Mouse (Mus musculus) neural tube, embryonic 11.5 days (tissue): ENCODE measurements around the gene St8sia1. TPM values are rescaled to one million over a fixed set of nuclear protein-coding genes. Genes with fewer than 3 reads are reported as not detected.

ENCODE experiments used
- ATAC-seq: fragments of 200-750 bp; cut with Nextera tagmentation; 2 replicates; pipeline ENCODE4 v1.8.0; 2017; ENCODE audit warnings: moderate number of reproducible peaks, mild to moderate bottlenecking, moderate TSS enrichment, moderate library complexity; ENCODE audit not compliant: insufficient read depth, low FRiP score, low TSS enrichment
- DNase-seq: peaks from one replicate; pipeline ENCODE4 v3.0.0-alpha.2; 2015; ENCODE audit warnings: low spot score
- H3K27ac ChIP-seq: fragments of 300-500 bp; sonication (generic); 2 replicates; pipeline ENCODE4 v1.5.1; 2014; ENCODE audit warnings: low read depth, mild to moderate bottlenecking, low read length
- H3K27me3 ChIP-seq: fragments of 300-500 bp; sonication (generic); 2 replicates; pipeline ENCODE4 v1.6.1; 2014; ENCODE audit warnings: mild to moderate bottlenecking, low read length, mixed read lengths; ENCODE audit not compliant: control insufficient read depth, insufficient read depth
- H3K36me3 ChIP-seq: fragments of 300-500 bp; sonication (generic); 2 replicates; pipeline ENCODE4 v1.6.1; 2014; ENCODE audit warnings: mild to moderate bottlenecking, low read length, moderate library complexity, mixed read lengths; ENCODE audit not compliant: control insufficient read depth, insufficient read depth
- H3K4me1 ChIP-seq: fragments of 300-500 bp; sonication (generic); 2 replicates; pipeline ENCODE4 v1.6.1; 2014; ENCODE audit warnings: low read length, mixed read lengths; ENCODE audit not compliant: control insufficient read depth, insufficient read depth
- H3K4me2 ChIP-seq: fragments of 300-500 bp; sonication (generic); 2 replicates; pipeline ENCODE4 v1.6.1; 2014; ENCODE audit warnings: low read depth, mild to moderate bottlenecking, moderate library complexity
- H3K4me3 ChIP-seq: fragments of 300-500 bp; sonication (generic); 2 replicates; pipeline ENCODE4 v1.5.1; 2014; ENCODE audit warnings: low read depth, low read length
- H3K9ac ChIP-seq: fragments of 300-500 bp; sonication (generic); 2 replicates; pipeline ENCODE4 v1.6.1; 2014; ENCODE audit warnings: mild to moderate bottlenecking, low read length
- H3K9me3 ChIP-seq: fragments of 300-500 bp; sonication (generic); 2 replicates; pipeline ENCODE4 v1.6.1; 2016; ENCODE audit warnings: low read length; ENCODE audit not compliant: control insufficient read depth
- WGBS: fragments of 180-500 bp; shearing (Covaris S2); extraction: QIAGEN DNeasy Blood & Tissue Kit; methylation state at CpG from one replicate; pipeline ENCODE4 v1.1.7; 2014; 5-methylcytosine and 5-hydroxymethylcytosine counted together
- polyA plus RNA-seq: library from polyadenylated mRNA; unstranded; fragments of >200 nt; fragmentation: Nextera tagmentation; extraction: Ambion mirVana; gene quantifications from 2 replicates; pipeline ENCODE4 v1.2.1, GENCODE M21; 2014

St8sia1 gene
- polyA plus RNA-seq, 1 experiment from 2014 or later: 10.6 TPM

- H3K4me1 ChIP-seq: no peaks in the 10 kb centered on the region; the same call in 1 of the 2 replicates
- H3K4me3 ChIP-seq: no peak overlapping the region
- H3K9me3 ChIP-seq: no peaks in the 10 kb centered on the region
- no peaks in the 10 kb centered on the region for H3K36me3 ChIP-seq
- DNase-seq (no peak), ATAC-seq (no peak)
- H3K27me3 ChIP-seq: no peaks in the 10 kb centered on the region
- no peak overlapping the region for H3K27ac ChIP-seq
- H3K9ac ChIP-seq: no peak overlapping the region
- WGBS: 68% methylated on average over 5 of the region's 5 CpGs
- no peak overlapping the region for H3K4me2 ChIP-seq
Observed at GRCm38 (mm10) chr6:142812969-142813368, 151.3 kb downstream of the St8sia1 start.

DNA sequence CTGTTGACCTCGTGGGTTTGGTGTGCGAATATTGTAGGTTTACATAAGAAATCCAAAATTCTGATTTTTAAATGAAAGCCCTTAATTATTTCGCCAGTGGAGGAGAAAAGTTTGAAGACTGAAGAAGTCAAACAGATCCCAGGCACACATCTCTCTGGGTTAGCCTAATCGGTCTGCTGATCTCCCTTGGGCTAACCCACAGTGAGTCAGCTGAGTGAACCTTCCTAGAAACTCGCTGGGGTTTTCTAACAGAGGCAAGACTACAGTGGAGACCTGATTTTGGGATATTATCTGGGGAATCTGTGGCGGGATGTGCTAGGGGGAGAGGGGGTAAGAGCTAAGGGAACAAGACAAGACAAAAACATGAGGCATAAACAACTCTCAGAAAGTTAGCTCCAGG, 154.0 kb downstream of the St8sia1 start:
- ATAC-seq: no peak
- Histone ChIP-seq H3K27ac (no peak overlapping the region), H3K9me3 (no peaks in the 10 kb centered on the region), H3K36me3 (no peaks in the 10 kb centered on the region), H3K4me3 (no peak overlapping the region), H3K4me1 (no peaks in the 10 kb centered on the region), H3K4me2 (no peak overlapping the region), H3K9ac (no peak overlapping the region), H3K27me3 (no peaks in the 10 kb centered on the region)
- 70% methylated on average over 6 of the region's 6 CpGs for WGBS
- no peak for DNase-seq

DNA sequence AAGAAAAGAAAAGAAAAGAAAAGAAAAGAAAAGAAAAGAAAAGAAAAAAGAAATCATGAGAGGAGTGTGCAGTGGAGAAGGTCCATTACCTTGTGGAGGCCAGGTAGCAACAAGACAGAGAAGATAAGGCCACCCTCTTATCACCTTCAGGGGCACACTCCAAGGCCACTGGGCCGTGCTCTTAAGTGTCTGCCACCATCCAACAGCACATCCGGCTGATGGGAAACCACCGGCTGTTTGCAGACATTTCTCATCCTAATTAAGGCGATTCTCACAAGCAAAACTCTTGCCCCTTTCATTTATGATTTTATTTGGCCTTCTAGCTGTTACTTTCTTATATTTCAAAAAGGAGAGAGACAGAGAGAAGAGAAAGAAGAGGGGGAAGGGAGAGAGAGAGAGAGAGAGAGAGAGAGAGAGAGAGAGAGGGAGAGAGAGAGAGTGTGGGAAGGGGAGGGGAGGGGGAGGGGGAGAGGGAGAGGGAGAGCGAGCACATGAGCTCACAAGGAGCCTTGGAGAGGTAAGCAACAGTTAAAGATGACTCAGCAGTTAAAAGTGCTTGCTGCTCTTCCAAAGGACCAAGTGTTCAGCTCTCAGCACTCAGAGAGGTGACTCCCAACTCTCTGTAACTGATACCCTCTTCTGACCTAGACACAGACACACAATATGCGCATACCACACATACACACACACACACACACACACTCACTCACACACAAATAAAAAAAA, 154.7 kb downstream of the St8sia1 start:
- no peak overlapping the region for H3K27ac ChIP-seq
- H3K9me3 ChIP-seq: no peaks in the 10 kb centered on the region
- H3K27me3 ChIP-seq: no peaks in the 10 kb centered on the region
- H3K9ac ChIP-seq: no peak overlapping the region
- no peaks in the 10 kb centered on the region for H3K4me1 ChIP-seq
- H3K36me3 ChIP-seq: no peaks in the 10 kb centered on the region
- WGBS: 49% methylated on average over 6 of the region's 6 CpGs
- ATAC-seq (no peak), DNase-seq (no peak)
- H3K4me3 ChIP-seq: no peak overlapping the region
- H3K4me2 ChIP-seq: no peak overlapping the region

DNA sequence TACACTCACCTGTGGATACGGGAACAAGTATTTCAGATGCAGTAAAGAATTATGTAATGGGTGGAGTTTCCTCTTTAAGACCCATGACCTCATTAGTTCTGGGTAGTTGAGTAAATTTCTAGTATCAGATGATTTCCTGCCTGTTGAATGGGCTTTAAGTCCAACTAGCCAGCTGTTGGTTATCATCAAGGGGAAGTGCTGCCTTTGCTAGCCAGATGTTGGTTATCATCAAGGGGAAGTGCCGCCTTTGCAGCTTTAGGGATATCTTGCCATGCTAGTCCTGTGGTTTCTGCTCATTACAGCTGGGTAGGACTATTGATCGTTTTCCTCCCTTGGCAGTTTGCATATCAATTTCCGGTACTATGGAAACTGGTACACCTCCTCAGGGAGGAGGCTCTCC, 157.9 kb downstream of the St8sia1 start:
- Histone ChIP-seq H3K27ac (no peak overlapping the region), H3K27me3 (no peaks in the 10 kb centered on the region), H3K4me2 (no peak overlapping the region), H3K36me3 (no peaks in the 10 kb centered on the region), H3K9ac (no peak overlapping the region), H3K9me3 (no peaks in the 10 kb centered on the region), H3K4me3 (no peak overlapping the region), H3K4me1 (no peaks in the 10 kb centered on the region)
- no peak for ATAC-seq
- WGBS: 89% methylated on average over 4 of the region's 4 CpGs
- DNase-seq: no peak

GRCm38 (mm10) chr6:142804402-142804801, 159.8 kb downstream of the St8sia1 start, which contains the start of gene Sult6b2:
Gene Sult6b2 (minus strand): TSS chr6:142804502.
- DNase-seq (no peak), ATAC-seq (no peak)
- Histone ChIP-seq H3K27ac (no peak within 1 kb of the TSS), H3K4me1 (no peaks in the 10 kb centered on the region), H3K27me3 (no peaks in the 10 kb centered on the region), H3K9ac (no peak within 1 kb of the TSS), H3K4me2 (no peak within 1 kb of the TSS), H3K9me3 (no peaks in the 10 kb centered on the region), H3K4me3 (no peak within 1 kb of the TSS), H3K36me3 (no peaks in the 10 kb centered on the region)

GRCm38 (mm10) chr6:142802617-142803525, 161.4 kb downstream of the St8sia1 start:
- Histone ChIP-seq H3K27me3 (no peaks in the 10 kb centered on the region), H3K9ac (no peak overlapping the region), H3K27ac (no peak overlapping the region), H3K4me1 (no peaks in the 10 kb centered on the region), H3K9me3 (no peaks in the 10 kb centered on the region), H3K36me3 (no peaks in the 10 kb centered on the region), H3K4me2 (no peak overlapping the region), H3K4me3 (no peak overlapping the region)
- 52% methylated on average over 11 of the region's 11 CpGs for WGBS
- no peak for ATAC-seq
- DNase-seq: no peak

- Histone ChIP-seq H3K4me1 (no peaks in the 10 kb centered on the region), H3K27ac (no peak overlapping the region), H3K9ac (no peak overlapping the region), H3K27me3 (no peaks in the 10 kb centered on the region), H3K9me3 (no peaks in the 10 kb centered on the region), H3K36me3 (no peaks in the 10 kb centered on the region), H3K4me2 (no peak overlapping the region), H3K4me3 (no peak overlapping the region)
- ATAC-seq: no peak
- DNase-seq: no peak
- WGBS: 86% methylated on average over 5 of the region's 5 CpGs
Observed at GRCm38 (mm10) chr6:142801687-142802086, 162.6 kb downstream of the St8sia1 start.

DNA sequence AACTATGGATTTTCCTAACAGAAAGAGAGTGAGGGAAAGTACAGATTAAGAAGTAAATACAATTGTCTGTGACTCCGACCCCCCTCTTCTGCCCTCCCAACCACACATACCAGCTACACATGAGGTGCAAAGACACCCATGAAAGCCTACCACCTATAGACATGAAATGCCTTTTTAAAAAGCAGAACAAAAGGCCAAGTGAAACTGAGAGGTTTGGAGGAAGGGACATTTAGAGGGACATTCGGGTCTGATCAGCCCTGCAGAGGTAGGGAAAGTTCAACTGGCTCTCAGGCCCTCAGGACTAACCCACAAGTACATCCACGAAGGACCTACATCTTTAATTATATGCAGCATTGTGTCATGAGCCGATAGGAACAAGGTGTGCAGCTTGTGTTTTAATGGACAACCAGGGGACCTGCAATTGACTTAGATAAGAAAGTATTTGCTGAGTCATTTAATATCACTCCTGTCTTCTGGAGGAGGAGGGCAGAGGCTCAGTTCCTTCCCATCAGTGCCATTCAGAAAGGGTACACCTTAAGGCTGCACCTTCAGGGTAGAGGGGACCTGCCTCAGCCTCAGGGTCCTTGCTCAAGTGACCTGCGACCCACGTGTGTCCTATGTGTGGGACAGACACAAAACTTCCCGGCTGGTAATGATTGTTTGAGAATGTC, 164.4 kb downstream of the St8sia1 start:
- H3K4me2 ChIP-seq: no peak overlapping the region
- no peaks in the 10 kb centered on the region for H3K9me3 ChIP-seq
- 81% methylated on average over 7 of the region's 7 CpGs for WGBS
- no peaks in the 10 kb centered on the region for H3K27me3 ChIP-seq
- DNase-seq (no peak), ATAC-seq (no peak)
- H3K9ac ChIP-seq: no peak overlapping the region
- H3K27ac ChIP-seq: no peak overlapping the region
- no peak overlapping the region for H3K4me3 ChIP-seq
- H3K4me1 ChIP-seq: no peaks in the 10 kb centered on the region
- H3K36me3 ChIP-seq: no peaks in the 10 kb centered on the region
